Mouse (Mus musculus) intestine, embryonic 15.5 days (tissue): ENCODE results near the gene Daam1. TPM values are rescaled to one million over a fixed set of nuclear protein-coding genes. Genes with fewer than 3 reads are reported as not detected.

Source experiments
- ATAC-seq: fragments of 200-750 bp; cut with Nextera tagmentation; 2 replicates; pipeline ENCODE4 v1.8.0; 2017; ENCODE audit warnings: moderate TSS enrichment, moderate library complexity
- H3K27ac ChIP-seq: fragments of 300-500 bp; sonication (generic); 2 replicates; pipeline ENCODE4 v1.5.1; 2015; ENCODE audit warnings: mild to moderate bottlenecking, inconsistent platforms
- H3K27me3 ChIP-seq: fragments of 300-500 bp; sonication (generic); replicated peaks from 2 replicates; pipeline ENCODE4 v1.6.1; 2015; ENCODE audit warnings: inconsistent platforms
- H3K36me3 ChIP-seq: fragments of 300-500 bp; sonication (generic); 2 replicates; pipeline ENCODE4 v1.6.1; 2015; ENCODE audit warnings: inconsistent platforms
- H3K4me1 ChIP-seq: fragments of 300-500 bp; sonication (generic); replicated peaks from 2 replicates; pipeline ENCODE4 v1.6.1; 2015; ENCODE audit warnings: inconsistent platforms
- H3K4me2 ChIP-seq: fragments of 300-500 bp; sonication (generic); replicated peaks from 2 replicates; pipeline ENCODE4 v1.6.1; 2015; ENCODE audit warnings: mild to moderate bottlenecking, inconsistent platforms
- H3K4me3 ChIP-seq: fragments of 300-500 bp; sonication (generic); replicated peaks from 2 replicates; pipeline ENCODE4 v1.5.1; 2015; ENCODE audit warnings: inconsistent platforms
- H3K9ac ChIP-seq: fragments of 300-500 bp; sonication (generic); 2 replicates; pipeline ENCODE4 v1.6.1; 2015; ENCODE audit warnings: inconsistent platforms
- H3K9me3 ChIP-seq: fragments of 300-500 bp; sonication (generic); 2 replicates; pipeline ENCODE4 v1.6.1; 2016; ENCODE audit warnings: inconsistent platforms
- WGBS: fragments of 180-500 bp; shearing (Covaris S2); methylation state at CpG from one replicate; pipeline ENCODE4 v1.1.7; 2015; 5-methylcytosine and 5-hydroxymethylcytosine counted together
- polyA plus RNA-seq: library from polyadenylated mRNA; unstranded; fragments of >200 nt; fragmentation: Nextera tagmentation; extraction: Ambion mirVana; gene quantifications from 2 replicates; pipeline ENCODE4 v1.2.1, GENCODE M21; 2015

The Daam1 gene
- polyA plus RNA-seq, 1 experiment from 2014 or later, result 9.1 TPM

- H3K27me3 ChIP-seq, result no peaks in the 10 kb centered on the region
- no peak; the same call in 1 of the 2 replicates for ATAC-seq
- H3K9me3 ChIP-seq, result no peaks in the 10 kb centered on the region
- peaks cover 39% of the 10 kb centered on the region for H3K4me1 ChIP-seq
- 75% methylated on average over 8 of the region's 8 CpGs for WGBS
- no peaks in the 10 kb centered on the region for H3K36me3 ChIP-seq
- no peak overlapping the region for H3K4me2 ChIP-seq
- no peak overlapping the region for H3K9ac ChIP-seq
- no peak overlapping the region for H3K27ac ChIP-seq
- no peak overlapping the region for H3K4me3 ChIP-seq
These were observed 58.4 kb downstream of the Daam1 start for GRCm38 (mm10) chr12:71889266-71889665.

GRCm38 (mm10) chr12:71890282-71890681 is 59.4 kb downstream of the Daam1 start:
- no peaks in the 10 kb centered on the region for H3K9me3 ChIP-seq
- no peak overlapping the region for H3K4me2 ChIP-seq
- no peaks in the 10 kb centered on the region for H3K36me3 ChIP-seq
- H3K27ac ChIP-seq, result no peak overlapping the region
- no peaks in the 10 kb centered on the region for H3K27me3 ChIP-seq
- H3K4me1 ChIP-seq, result peaks cover 31% of the 10 kb centered on the region
- 93% methylated on average over 1 of the region's 1 CpGs for WGBS
- H3K9ac ChIP-seq, result no peak overlapping the region
- no peak for ATAC-seq
- H3K4me3 ChIP-seq, result no peak overlapping the region

GRCm38 (mm10) chr12:71891729-71892355 is 61.0 kb downstream of the Daam1 start:
- Histone ChIP-seq H3K9me3 (no peaks in the 10 kb centered on the region), H3K36me3 (no peaks in the 10 kb centered on the region), H3K4me1 (peaks cover 17% of the 10 kb centered on the region), H3K27ac (no peak overlapping the region), H3K27me3 (no peaks in the 10 kb centered on the region), H3K4me3 (no peak overlapping the region), H3K9ac (no peak overlapping the region), H3K4me2 (no peak overlapping the region)
- WGBS, result 59% methylated on average over 7 of the region's 7 CpGs
- ATAC-seq, result no peak

GRCm38 (mm10) chr12:71892996-71893605 is 62.2 kb downstream of the Daam1 start:
- Histone ChIP-seq H3K27ac (no peak overlapping the region), H3K36me3 (no peaks in the 10 kb centered on the region), H3K4me1 (peaks cover 15% of the 10 kb centered on the region; the same call in 1 of the 2 replicates), H3K9ac (no peak overlapping the region), H3K9me3 (no peaks in the 10 kb centered on the region), H3K27me3 (no peaks in the 10 kb centered on the region), H3K4me2 (no peak overlapping the region), H3K4me3 (no peak overlapping the region)
- ATAC-seq, result no peak
- 68% methylated on average over 9 of the region's 9 CpGs for WGBS

- Histone ChIP-seq H3K27me3 (no peaks in the 10 kb centered on the region), H3K36me3 (peaks cover 6% of the 10 kb centered on the region; the same call in 1 of the 2 replicates), H3K4me2 (no peak overlapping the region), H3K4me3 (no peak overlapping the region), H3K27ac (no peak overlapping the region), H3K9ac (no peak overlapping the region), H3K4me1 (peaks cover 5% of the 10 kb centered on the region; the same call in 1 of the 2 replicates), H3K9me3 (no peaks in the 10 kb centered on the region)
- ATAC-seq, result peak; percentile 71
- WGBS, result 64% methylated on average over 5 of the region's 5 CpGs
These were observed 67.4 kb downstream of the Daam1 start for GRCm38 (mm10) chr12:71898231-71898630.

GRCm38 (mm10) chr12:71898666-71899520 is 68.0 kb downstream of the Daam1 start:
- WGBS, result 76% methylated on average over 7 of the region's 7 CpGs
- Histone ChIP-seq H3K36me3 (peaks cover 6% of the 10 kb centered on the region; the same call in 1 of the 2 replicates), H3K4me1 (no peaks in the 10 kb centered on the region), H3K9ac (no peak overlapping the region), H3K27ac (no peak overlapping the region), H3K9me3 (no peaks in the 10 kb centered on the region), H3K27me3 (no peaks in the 10 kb centered on the region), H3K4me3 (no peak overlapping the region), H3K4me2 (no peak overlapping the region)
- no peak for ATAC-seq

- Histone ChIP-seq H3K4me1 (no peaks in the 10 kb centered on the region), H3K36me3 (peaks cover 6% of the 10 kb centered on the region; the same call in 1 of the 2 replicates), H3K9ac (no peak overlapping the region), H3K27me3 (no peaks in the 10 kb centered on the region), H3K27ac (no peak overlapping the region), H3K4me2 (no peak overlapping the region), H3K9me3 (no peaks in the 10 kb centered on the region), H3K4me3 (no peak overlapping the region)
- WGBS, result 61% methylated on average over 4 of the region's 4 CpGs
- ATAC-seq, result no peak
These were observed 68.7 kb downstream of the Daam1 start for GRCm38 (mm10) chr12:71899566-71899965.

- Histone ChIP-seq H3K4me3 (no peak overlapping the region), H3K27me3 (no peaks in the 10 kb centered on the region), H3K27ac (no peak overlapping the region), H3K9ac (no peak overlapping the region), H3K4me2 (no peak overlapping the region), H3K36me3 (peaks cover 6% of the 10 kb centered on the region; the same call in 1 of the 2 replicates), H3K4me1 (peaks cover 2% of the 10 kb centered on the region; the same call in 1 of the 2 replicates), H3K9me3 (no peaks in the 10 kb centered on the region)
- ATAC-seq, result no peak
- WGBS, result 85% methylated on average over 7 of the region's 7 CpGs
These were observed 70.3 kb downstream of the Daam1 start for GRCm38 (mm10) chr12:71901211-71901610.

GRCm38 (mm10) chr12:71901859-71902258 is 71.0 kb downstream of the Daam1 start:
- H3K36me3 ChIP-seq, result peaks cover 6% of the 10 kb centered on the region; the same call in 1 of the 2 replicates
- no peaks in the 10 kb centered on the region for H3K27me3 ChIP-seq
- no peak overlapping the region for H3K4me2 ChIP-seq
- WGBS, result 92% methylated on average over 6 of the region's 6 CpGs
- peaks cover 4% of the 10 kb centered on the region; the same call in 1 of the 2 replicates for H3K4me1 ChIP-seq
- no peak overlapping the region for H3K27ac ChIP-seq
- H3K4me3 ChIP-seq, result no peak overlapping the region
- ATAC-seq, result no peak
- no peak overlapping the region for H3K9ac ChIP-seq
- no peaks in the 10 kb centered on the region for H3K9me3 ChIP-seq

GRCm38 (mm10) chr12:71902317-71902716 is 71.4 kb downstream of the Daam1 start:
- Histone ChIP-seq H3K9ac (no peak overlapping the region), H3K27me3 (no peaks in the 10 kb centered on the region), H3K27ac (no peak overlapping the region), H3K4me3 (no peak overlapping the region), H3K4me1 (peaks cover 6% of the 10 kb centered on the region; the same call in 1 of the 2 replicates), H3K9me3 (no peaks in the 10 kb centered on the region), H3K36me3 (peaks cover 6% of the 10 kb centered on the region; the same call in 1 of the 2 replicates), H3K4me2 (no peak overlapping the region)
- 100% methylated on average over 1 of the region's 1 CpGs for WGBS
- ATAC-seq, result no peak

- Histone ChIP-seq H3K9ac (no peak overlapping the region), H3K9me3 (no peaks in the 10 kb centered on the region), H3K4me1 (peaks cover 6% of the 10 kb centered on the region; the same call in 1 of the 2 replicates), H3K4me2 (no peak overlapping the region), H3K36me3 (peaks cover 6% of the 10 kb centered on the region; the same call in 1 of the 2 replicates), H3K4me3 (no peak overlapping the region), H3K27me3 (no peaks in the 10 kb centered on the region), H3K27ac (no peak overlapping the region)
- no peak for ATAC-seq
- WGBS, result 92% methylated on average over 4 of the region's 4 CpGs
These were observed 72.3 kb downstream of the Daam1 start for GRCm38 (mm10) chr12:71903218-71903617.

- peak; percentile 93 for ATAC-seq
- no peak overlapping the region for H3K9ac ChIP-seq
- H3K4me2 ChIP-seq, result no peak overlapping the region
- H3K4me1 ChIP-seq, result peaks cover 6% of the 10 kb centered on the region; the same call in 1 of the 2 replicates
- no peaks in the 10 kb centered on the region for H3K27me3 ChIP-seq
- H3K27ac ChIP-seq, result 0 out of 2 replicates have a peak overlapping the region, but pooled peaks have one; percentile 2
- peaks cover 6% of the 10 kb centered on the region; the same call in 1 of the 2 replicates for H3K36me3 ChIP-seq
- no peak overlapping the region for H3K4me3 ChIP-seq
- no peaks in the 10 kb centered on the region for H3K9me3 ChIP-seq
- WGBS, result 58% methylated on average over 4 of the region's 4 CpGs
These were observed 73.4 kb downstream of the Daam1 start for GRCm38 (mm10) chr12:71904310-71904709.
